Mouse (Mus musculus) liver, adult 2 months (tissue): ENCODE measurements around the gene Ncln.

Experiments
- CTCF ChIP-seq: fragments of 200-500 bp; IDR thresholded peaks from 2 replicates; pipeline ENCODE4 v1.5.1; 2011; ENCODE audit warnings: low read depth, low read length, control low read depth
- POLR2A ChIP-seq: fragments of 200-500 bp; IDR thresholded peaks from 2 replicates; pipeline ENCODE4 v1.6.1; 2011; ENCODE audit warnings: low read length, control low read depth; ENCODE audit not compliant: insufficient read depth; ENCODE audit errors: extremely low read depth

DNA sequence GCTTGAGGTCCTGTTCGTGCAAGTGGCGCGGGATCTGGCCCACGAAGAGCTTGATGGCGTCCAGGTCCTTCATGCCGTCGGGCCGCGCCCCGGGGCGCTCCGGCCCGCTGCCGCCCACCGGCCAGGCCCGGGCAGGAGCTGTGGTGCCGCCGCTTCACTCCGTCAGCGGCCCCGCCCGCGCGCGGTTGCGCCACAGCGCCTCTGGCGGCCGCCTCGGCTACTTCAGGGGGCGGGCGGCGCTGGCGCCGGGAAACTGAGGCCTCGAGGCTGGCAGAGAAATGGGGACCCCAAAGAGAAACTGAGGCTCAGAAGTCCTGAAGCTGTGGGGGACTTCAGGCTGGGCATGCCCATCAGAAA, 13.7 kb downstream of the Ncln start, which contains the start of gene Celf5:
- TF ChIP-seq POLR2A, result no peak
- peak; percentile 72 for TF ChIP-seq CTCF
